Mouse (Mus musculus): ENCODE results near the gene Adamts20. TPM values are rescaled to one million over a fixed set of nuclear protein-coding genes. Genes with fewer than 3 reads are reported as not detected.

The Adamts20 gene
- total and polyA plus RNA-seq, 3 experiments = 0.05 TPM; not detected in 2

GRCm38 (mm10) chr15:94475975-94476374 lies 10.8 kb upstream of the Adamts20 start:
- H3K36me3 ChIP-seq (replicated peaks) = no peaks in the 10 kb centered on the region
- DNase-seq (ENCODE audit: low spot score) (no peak), ATAC-seq (ENCODE audit: extremely low read depth, insufficient number of reproducible peaks, low FRiP score, poor library complexity, severe bottlenecking) (no peak)
- H3K4me1 ChIP-seq (ENCODE audit: insufficient read depth, low read depth, low read length) = no peaks in the 10 kb centered on the region
- TF ChIP-seq TAL1 (conservative IDR thresholded peaks at IDR 0.05; ENCODE audit: low read depth, low read length) (no peak), CTCF (IDR thresholded peaks at IDR 0.05; ENCODE audit: low read depth, low read length) (no peak), GATA1 (IDR thresholded peaks at IDR 0.05; ENCODE audit: borderline replicate concordance, low read length) (no peak), POLR2AphosphoS5 (IDR thresholded peaks at IDR 0.05; ENCODE audit: insufficient replicate concordance, low read depth, low read length) (no peak), GATA2 (IDR thresholded peaks at IDR 0.05; ENCODE audit: borderline replicate concordance, low read depth, low read length) (no peak)
- H3K9me3 ChIP-seq (replicated peaks) = peaks cover 13% of the 10 kb centered on the region
- H3K4me3 ChIP-seq (ENCODE audit: low read depth, low read length) = no peak overlapping the region
- no peaks in the 10 kb centered on the region for H3K27me3 ChIP-seq (ENCODE audit: insufficient read depth, low read length)

GRCm38 (mm10) chr15:94470361-94470760 lies 5.1 kb upstream of the Adamts20 start:
- DNase-seq (ENCODE audit: low spot score) (no peak), ATAC-seq (ENCODE audit: extremely low read depth, insufficient number of reproducible peaks, low FRiP score, poor library complexity, severe bottlenecking) (no peak)
- no peak overlapping the region for H3K4me3 ChIP-seq (ENCODE audit: low read depth, low read length)
- H3K36me3 ChIP-seq (replicated peaks) = no peaks in the 10 kb centered on the region
- peaks cover 30% of the 10 kb centered on the region for H3K9me3 ChIP-seq (replicated peaks)
- H3K4me1 ChIP-seq (ENCODE audit: insufficient read depth, low read depth, low read length) = no peaks in the 10 kb centered on the region
- TF ChIP-seq GATA2 (IDR thresholded peaks at IDR 0.05; ENCODE audit: borderline replicate concordance, low read depth, low read length) (no peak), POLR2AphosphoS5 (IDR thresholded peaks at IDR 0.05; ENCODE audit: insufficient replicate concordance, low read depth, low read length) (no peak), GATA1 (IDR thresholded peaks at IDR 0.05; ENCODE audit: borderline replicate concordance, low read length) (no peak), CTCF (IDR thresholded peaks at IDR 0.05; ENCODE audit: low read depth, low read length) (no peak), TAL1 (conservative IDR thresholded peaks at IDR 0.05; ENCODE audit: low read depth, low read length) (no peak)
- no peaks in the 10 kb centered on the region for H3K27me3 ChIP-seq (ENCODE audit: insufficient read depth, low read length)

- DNase-seq (ENCODE audit: low spot score) = no peak
- Histone ChIP-seq H3K9me3 (replicated peaks) (peaks cover 29% of the 10 kb centered on the region), H3K4me1 (ENCODE audit: insufficient read depth, low read depth, low read length) (no peaks in the 10 kb centered on the region), H3K4me3 (ENCODE audit: low read depth, low read length) (no peak overlapping the region), H3K36me3 (replicated peaks) (no peaks in the 10 kb centered on the region), H3K27me3 (ENCODE audit: insufficient read depth, low read length) (no peaks in the 10 kb centered on the region)
- TF ChIP-seq GATA2 (IDR thresholded peaks at IDR 0.05; ENCODE audit: borderline replicate concordance, low read depth, low read length) (no peak), GATA1 (IDR thresholded peaks at IDR 0.05; ENCODE audit: borderline replicate concordance, low read length) (no peak), POLR2AphosphoS5 (IDR thresholded peaks at IDR 0.05; ENCODE audit: insufficient replicate concordance, low read depth, low read length) (no peak)
- ATAC-seq (ENCODE audit: extremely low read depth, insufficient number of reproducible peaks, low FRiP score, poor library complexity, severe bottlenecking) = no peak
Observed at GRCm38 (mm10) chr15:94464881-94465280, 337 bp downstream of the Adamts20 start.

GRCm38 (mm10) chr15:94463251-94463650 lies 2.0 kb downstream of the Adamts20 start:
- TF ChIP-seq GATA1 (IDR thresholded peaks at IDR 0.05; ENCODE audit: borderline replicate concordance, low read length) = no peak
- TF ChIP-seq POLR2AphosphoS5 (IDR thresholded peaks at IDR 0.05; ENCODE audit: insufficient replicate concordance, low read depth, low read length) = no peak
- no peak for TF ChIP-seq CTCF (IDR thresholded peaks at IDR 0.05; ENCODE audit: low read depth, low read length)
- no peak for TF ChIP-seq TAL1 (conservative IDR thresholded peaks at IDR 0.05; ENCODE audit: low read depth, low read length)
- TF ChIP-seq GATA2 (IDR thresholded peaks at IDR 0.05; ENCODE audit: borderline replicate concordance, low read depth, low read length) = no peak
- ATAC-seq (ENCODE audit: extremely low read depth, insufficient number of reproducible peaks, low FRiP score, poor library complexity, severe bottlenecking) (no peak), DNase-seq (ENCODE audit: low spot score) (no peak)
- no peaks in the 10 kb centered on the region for H3K27me3 ChIP-seq (ENCODE audit: insufficient read depth, low read length)
- H3K36me3 ChIP-seq (replicated peaks) = no peaks in the 10 kb centered on the region
- H3K9me3 ChIP-seq (replicated peaks) = peaks cover 31% of the 10 kb centered on the region
- no peak overlapping the region for H3K4me3 ChIP-seq (ENCODE audit: low read depth, low read length)
- no peaks in the 10 kb centered on the region for H3K4me1 ChIP-seq (ENCODE audit: insufficient read depth, low read depth, low read length)

- no peaks in the 10 kb centered on the region for H3K27me3 ChIP-seq (ENCODE audit: insufficient read depth, low read length)
Observed at GRCm38 (mm10) chr15:94462206-94462605, 3.0 kb downstream of the Adamts20 start.

GRCm38 (mm10) chr15:94461166-94461565 lies 4.1 kb downstream of the Adamts20 start:
- TF ChIP-seq TAL1 (conservative IDR thresholded peaks at IDR 0.05; ENCODE audit: low read depth, low read length) = no peak
- no peak for TF ChIP-seq POLR2AphosphoS5 (IDR thresholded peaks at IDR 0.05; ENCODE audit: insufficient replicate concordance, low read depth, low read length)
- TF ChIP-seq CTCF (IDR thresholded peaks at IDR 0.05; ENCODE audit: low read depth, low read length) = no peak
- no peak for TF ChIP-seq GATA1 (IDR thresholded peaks at IDR 0.05; ENCODE audit: borderline replicate concordance, low read length)
- TF ChIP-seq GATA2 (IDR thresholded peaks at IDR 0.05; ENCODE audit: borderline replicate concordance, low read depth, low read length) = no peak
- Histone ChIP-seq H3K9me3 (replicated peaks) (peaks cover 20% of the 10 kb centered on the region), H3K4me1 (ENCODE audit: insufficient read depth, low read depth, low read length) (no peaks in the 10 kb centered on the region), H3K4me3 (ENCODE audit: low read depth, low read length) (no peak overlapping the region), H3K27me3 (ENCODE audit: insufficient read depth, low read length) (no peaks in the 10 kb centered on the region), H3K36me3 (replicated peaks) (no peaks in the 10 kb centered on the region)
- DNase-seq (ENCODE audit: low spot score) (no peak), ATAC-seq (ENCODE audit: extremely low read depth, insufficient number of reproducible peaks, low FRiP score, poor library complexity, severe bottlenecking) (no peak)

More at GRCm38 (mm10) chr15:94462206-94462605, 3.0 kb downstream of the Adamts20 start:
- peaks cover 29% of the 10 kb centered on the region for H3K9me3 ChIP-seq (replicated peaks)
- no peaks in the 10 kb centered on the region for H3K4me1 ChIP-seq (ENCODE audit: insufficient read depth, low read depth, low read length)
- DNase-seq (ENCODE audit: low spot score) = no peak
- TF ChIP-seq TAL1 (conservative IDR thresholded peaks at IDR 0.05; ENCODE audit: low read depth, low read length) (no peak), CTCF (IDR thresholded peaks at IDR 0.05; ENCODE audit: low read depth, low read length) (no peak), POLR2AphosphoS5 (IDR thresholded peaks at IDR 0.05; ENCODE audit: insufficient replicate concordance, low read depth, low read length) (no peak), GATA1 (IDR thresholded peaks at IDR 0.05; ENCODE audit: borderline replicate concordance, low read length) (no peak), GATA2 (IDR thresholded peaks at IDR 0.05; ENCODE audit: borderline replicate concordance, low read depth, low read length) (no peak)
- no peaks in the 10 kb centered on the region for H3K36me3 ChIP-seq (replicated peaks)
- no peak overlapping the region for H3K4me3 ChIP-seq (ENCODE audit: low read depth, low read length)
- ATAC-seq (ENCODE audit: extremely low read depth, insufficient number of reproducible peaks, low FRiP score, poor library complexity, severe bottlenecking) = no peak
